Comparison of ENCODE assay signal across 16 mouse cellular contexts in genomic region chr1:186234536-186234935, GRCm38 (mm10).
DNase-seq lines count a peak whose midpoint lies in the region.
"Had no signal": no experiment of that assay in that cellular context is flagged by ENCODE, and none has a peak within 500 bp of the region (broad histone marks: within the 10 kb centered on the region; RNA-seq: fewer than 3 reads in every experiment).

No protein-coding gene starts in this region.

- DNase-seq in heart, adult 11 months = peak; percentile 80
- DNase-seq in heart, adult 8-10 months (ENCODE audit: low spot score) = no peak
- DNase-seq in 3T3-L1 (ENCODE audit: low read depth, low spot score) (peak; percentile 15), NIH3T3 (ENCODE audit: low read depth) (peak; percentile 27)
- DNase-seq in thymus, adult 18-20 months = no peak
- DNase-seq in urinary bladder, adult 18-20 months (ENCODE audit: low spot score in 2 of 2) = no peak
- DNase-seq: adrenal gland, adult 8-10 months; adrenal gland, postnatal 25 days; B cell, adult 2 months; cerebellum, adult 11-12 months; cerebellum, adult 8-10 months; cerebellum, postnatal 10 days; cerebellum, postnatal 36 days; embryo, embryonic 11 days; gastrocnemius, postnatal 10 days; gastrocnemius, postnatal 36 days had no signal

Comparison
In these comparisons a context has a peak if more than half of its experiments do, and no peak if none do; other contexts are left out.
1. DNase-seq: peak in heart, adult 11 months (single experiment), 3T3-L1 (single experiment) and NIH3T3 (single experiment); none in heart, adult 8-10 months (single experiment), thymus, adult 18-20 months (0 of 2) and urinary bladder, adult 18-20 months (0 of 2).